Mouse (Mus musculus): Measurements from ENCODE around the gene Olfr691. TPM values are rescaled to one million over a fixed set of nuclear protein-coding genes. Genes with fewer than 3 reads are reported as not detected.
"Not testable (repeated sequence)": the region's sequence is repeated elsewhere in the genome, so short reads cannot be mapped to it uniquely, and the experiment has no call there.

The Olfr691 gene
- not detected in 2 replicates for polyA plus RNA-seq (2015; fragmentation: Nextera tagmentation; extraction: Ambion mirVana)

GRCm38 (mm10) chr7:105342170-105342569 lies at the start of gene Olfr691:
Gene Olfr691, minus strand, starts transcription at chr7:105342270.
- Histone ChIP-seq H3K27ac (no peak within 1 kb of the TSS), H3K27me3 (no peaks in the 10 kb centered on the region), H3K4me1 (no peaks in the 10 kb centered on the region), H3K36me3 (no peaks in the 10 kb centered on the region), H3K9me3 (no peaks in the 10 kb centered on the region), H3K9ac (no peak within 1 kb of the TSS), H3K4me3 (no peak within 1 kb of the TSS), H3K4me2 (no peak within 1 kb of the TSS)
- no peak for ATAC-seq (ENCODE audit: insufficient number of reproducible peaks, low FRiP score, low TSS enrichment, low read depth)
- WGBS: 57% methylated on average over 1 of the region's 1 CpGs

- no peak for ATAC-seq (ENCODE audit: insufficient number of reproducible peaks, low FRiP score, low TSS enrichment, low read depth)
- peaks cover 49% of the 10 kb centered on the region for H3K36me3 ChIP-seq
Observed at GRCm38 (mm10) chr7:105390236-105390635, 48.2 kb upstream of the Olfr691 start.

GRCm38 (mm10) chr7:105387696-105388095 lies 45.6 kb upstream of the Olfr691 start:
- Histone ChIP-seq H3K4me2 (no peak overlapping the region), H3K9me3 (no peaks in the 10 kb centered on the region), H3K9ac (no peak overlapping the region), H3K27me3 (no peaks in the 10 kb centered on the region), H3K4me3 (no peak overlapping the region), H3K27ac (no peak overlapping the region), H3K4me1 (no peaks in the 10 kb centered on the region), H3K36me3 (peaks cover 69% of the 10 kb centered on the region)
- WGBS: 97% methylated on average over 2 of the region's 2 CpGs
- no peak for ATAC-seq (ENCODE audit: insufficient number of reproducible peaks, low FRiP score, low TSS enrichment, low read depth)

More at GRCm38 (mm10) chr7:105390236-105390635, 48.2 kb upstream of the Olfr691 start:
- 83% methylated on average over 2 of the region's 2 CpGs for WGBS
- H3K27me3 ChIP-seq: no peaks in the 10 kb centered on the region
- no peaks in the 10 kb centered on the region for H3K4me1 ChIP-seq
- no peaks in the 10 kb centered on the region for H3K9me3 ChIP-seq
- no peak overlapping the region for H3K4me3 ChIP-seq
- H3K27ac ChIP-seq: no peak overlapping the region
- H3K4me2 ChIP-seq: no peak overlapping the region
- H3K9ac ChIP-seq: no peak overlapping the region

GRCm38 (mm10) chr7:105380329-105380728 lies 38.3 kb upstream of the Olfr691 start:
- WGBS: 93% methylated on average over 3 of the region's 3 CpGs
- Histone ChIP-seq H3K4me1 (no peaks in the 10 kb centered on the region), H3K4me2 (no peak overlapping the region), H3K36me3 (peaks cover 86% of the 10 kb centered on the region), H3K27me3 (no peaks in the 10 kb centered on the region), H3K4me3 (no peak overlapping the region), H3K9ac (no peak overlapping the region), H3K27ac (no peak overlapping the region), H3K9me3 (no peaks in the 10 kb centered on the region)
- ATAC-seq (ENCODE audit: insufficient number of reproducible peaks, low FRiP score, low TSS enrichment, low read depth): no peak

GRCm38 (mm10) chr7:105374866-105375265 lies 32.8 kb upstream of the Olfr691 start, which contains the start of gene Gm5901:
Gene Gm5901, plus strand, starts transcription at chr7:105375038.
- H3K4me3 ChIP-seq: no peak within 1 kb of the TSS
- ATAC-seq (ENCODE audit: insufficient number of reproducible peaks, low FRiP score, low TSS enrichment, low read depth): no peak
- WGBS: 100% methylated on average over 1 of the region's 1 CpGs
- no peaks in the 10 kb centered on the region for H3K9me3 ChIP-seq
- no peak within 1 kb of the TSS for H3K4me2 ChIP-seq
- no peak within 1 kb of the TSS for H3K27ac ChIP-seq
- no peak within 1 kb of the TSS for H3K9ac ChIP-seq
- peaks cover 51% of the 10 kb centered on the region for H3K36me3 ChIP-seq
- no peaks in the 10 kb centered on the region for H3K27me3 ChIP-seq
- H3K4me1 ChIP-seq: no peaks in the 10 kb centered on the region

- Histone ChIP-seq H3K4me3 (no peak overlapping the region), H3K4me1 (no peaks in the 10 kb centered on the region), H3K27me3 (no peaks in the 10 kb centered on the region), H3K4me2 (no peak overlapping the region), H3K27ac (no peak overlapping the region), H3K9me3 (no peaks in the 10 kb centered on the region), H3K9ac (no peak overlapping the region), H3K36me3 (peaks cover 42% of the 10 kb centered on the region)
- 93% methylated on average over 3 of the region's 3 CpGs for WGBS
- ATAC-seq (ENCODE audit: insufficient number of reproducible peaks, low FRiP score, low TSS enrichment, low read depth): no peak
Observed at GRCm38 (mm10) chr7:105373976-105374375, 31.9 kb upstream of the Olfr691 start.

GRCm38 (mm10) chr7:105373509-105373908 lies 31.4 kb upstream of the Olfr691 start:
- Histone ChIP-seq H3K27ac (no peak overlapping the region), H3K27me3 (no peaks in the 10 kb centered on the region), H3K4me2 (no peak overlapping the region), H3K4me1 (no peaks in the 10 kb centered on the region), H3K36me3 (peaks cover 37% of the 10 kb centered on the region), H3K4me3 (no peak overlapping the region), H3K9me3 (no peaks in the 10 kb centered on the region), H3K9ac (no peak overlapping the region)
- no peak for ATAC-seq (ENCODE audit: insufficient number of reproducible peaks, low FRiP score, low TSS enrichment, low read depth)
- WGBS: 88% methylated on average over 4 of the region's 4 CpGs

GRCm38 (mm10) chr7:105372912-105373311 lies 30.8 kb upstream of the Olfr691 start:
- no peaks in the 10 kb centered on the region for H3K4me1 ChIP-seq
- H3K27me3 ChIP-seq: no peaks in the 10 kb centered on the region
- WGBS: 82% methylated on average over 1 of the region's 1 CpGs
- no peak for ATAC-seq (ENCODE audit: insufficient number of reproducible peaks, low FRiP score, low TSS enrichment, low read depth)
- H3K27ac ChIP-seq: no peak overlapping the region
- no peaks in the 10 kb centered on the region for H3K9me3 ChIP-seq
- no peak overlapping the region for H3K9ac ChIP-seq
- no peak overlapping the region for H3K4me2 ChIP-seq
- H3K36me3 ChIP-seq: peaks cover 32% of the 10 kb centered on the region
- no peak overlapping the region for H3K4me3 ChIP-seq

- Histone ChIP-seq H3K4me3 (no peak overlapping the region), H3K4me1 (no peaks in the 10 kb centered on the region), H3K27me3 (no peaks in the 10 kb centered on the region), H3K9ac (no peak overlapping the region), H3K4me2 (no peak overlapping the region), H3K36me3 (peaks cover 2% of the 10 kb centered on the region; the same call in 1 of the 2 replicates), H3K27ac (no peak overlapping the region), H3K9me3 (no peaks in the 10 kb centered on the region)
- WGBS: 86% methylated on average over 4 of the region's 4 CpGs
- ATAC-seq (ENCODE audit: insufficient number of reproducible peaks, low FRiP score, low TSS enrichment, low read depth): no peak
Observed at GRCm38 (mm10) chr7:105368521-105368920, 26.5 kb upstream of the Olfr691 start.

- no peak within 1 kb of the TSS for H3K4me2 ChIP-seq
- H3K36me3 ChIP-seq: no peaks in the 10 kb centered on the region
- ATAC-seq (ENCODE audit: insufficient number of reproducible peaks, low FRiP score, low TSS enrichment, low read depth): no peak
- H3K9ac ChIP-seq: no peak within 1 kb of the TSS
- H3K4me1 ChIP-seq: no peaks in the 10 kb centered on the region
- no peaks in the 10 kb centered on the region for H3K9me3 ChIP-seq
- H3K27ac ChIP-seq: no peak within 1 kb of the TSS
- WGBS: 97% methylated on average over 1 of the region's 1 CpGs
- H3K4me3 ChIP-seq: no peak within 1 kb of the TSS
- no peaks in the 10 kb centered on the region for H3K27me3 ChIP-seq
Observed at GRCm38 (mm10) chr7:105367930-105368329, 25.9 kb upstream of the Olfr691 start, which contains the start of gene Olfr692. Gene Olfr692, plus strand, starts transcription at chr7:105368230.

GRCm38 (mm10) chr7:105367268-105367667 lies 25.2 kb upstream of the Olfr691 start:
- H3K4me3 ChIP-seq: no peak overlapping the region
- WGBS: 75% methylated on average over 5 of the region's 5 CpGs

GRCm38 (mm10) chr7:105361713-105362112 lies 19.6 kb upstream of the Olfr691 start:
- ATAC-seq (ENCODE audit: insufficient number of reproducible peaks, low FRiP score, low TSS enrichment, low read depth): no peak
- no peak overlapping the region for H3K4me3 ChIP-seq
- WGBS: 74% methylated on average over 2 of the region's 2 CpGs
- H3K4me1 ChIP-seq: no peaks in the 10 kb centered on the region
- H3K27ac ChIP-seq: no peak overlapping the region
- no peak overlapping the region for H3K9ac ChIP-seq
- no peak overlapping the region for H3K4me2 ChIP-seq
- no peaks in the 10 kb centered on the region for H3K9me3 ChIP-seq
- H3K36me3 ChIP-seq: no peaks in the 10 kb centered on the region
- no peaks in the 10 kb centered on the region for H3K27me3 ChIP-seq

More at GRCm38 (mm10) chr7:105367268-105367667, 25.2 kb upstream of the Olfr691 start:
- Histone ChIP-seq H3K36me3 (no peaks in the 10 kb centered on the region), H3K4me1 (no peaks in the 10 kb centered on the region), H3K9me3 (no peaks in the 10 kb centered on the region), H3K4me2 (no peak overlapping the region), H3K27ac (no peak overlapping the region), H3K27me3 (no peaks in the 10 kb centered on the region), H3K9ac (no peak overlapping the region)
- no peak for ATAC-seq (ENCODE audit: insufficient number of reproducible peaks, low FRiP score, low TSS enrichment, low read depth)

- not testable (repeated sequence) for ATAC-seq (ENCODE audit: insufficient number of reproducible peaks, low FRiP score, low TSS enrichment, low read depth); H3K9me3 ChIP-seq; H3K4me1 ChIP-seq; H3K4me3 ChIP-seq; H3K9ac ChIP-seq; H3K36me3 ChIP-seq; H3K27me3 ChIP-seq; H3K27ac ChIP-seq; H3K4me2 ChIP-seq
- WGBS: 93% methylated on average over 1 of the region's 2 CpGs
Observed at GRCm38 (mm10) chr7:105356487-105356886, 14.4 kb upstream of the Olfr691 start.
